Mouse (Mus musculus): ENCODE results near the gene Tmem150c. TPM values are rescaled to one million over a fixed set of nuclear protein-coding genes. Genes with fewer than 3 reads are reported as not detected.

Gene Tmem150c
- not detected in 2 replicates for total RNA-seq (2017)

GRCm38 (mm10) chr5:100159638-100159973 is at the start of gene Tmem150c:
Tmem150c (minus strand) TSS chr5:100159808.
- no peak for ATAC-seq (ENCODE audit: extremely low read depth, insufficient number of reproducible peaks, low FRiP score, poor library complexity, severe bottlenecking)

GRCm38 (mm10) chr5:100209093-100209492 is 49.5 kb upstream of the Tmem150c start:
- no peak for ATAC-seq (ENCODE audit: extremely low read depth, insufficient number of reproducible peaks, low FRiP score, poor library complexity, severe bottlenecking)

GRCm38 (mm10) chr5:100206675-100207074 is 47.1 kb upstream of the Tmem150c start:
- no peak for ATAC-seq (ENCODE audit: extremely low read depth, insufficient number of reproducible peaks, low FRiP score, poor library complexity, severe bottlenecking)

- no peak for ATAC-seq (ENCODE audit: extremely low read depth, insufficient number of reproducible peaks, low FRiP score, poor library complexity, severe bottlenecking)
Measured at GRCm38 (mm10) chr5:100205519-100206189, 46.0 kb upstream of the Tmem150c start.

GRCm38 (mm10) chr5:100200805-100201204 is 41.2 kb upstream of the Tmem150c start:
- ATAC-seq (ENCODE audit: extremely low read depth, insufficient number of reproducible peaks, low FRiP score, poor library complexity, severe bottlenecking): peak; percentile 33; the same call in 1 of the 2 replicates

- no peak for ATAC-seq (ENCODE audit: extremely low read depth, insufficient number of reproducible peaks, low FRiP score, poor library complexity, severe bottlenecking)
Measured at GRCm38 (mm10) chr5:100200296-100200695, 40.7 kb upstream of the Tmem150c start.

- ATAC-seq (ENCODE audit: extremely low read depth, insufficient number of reproducible peaks, low FRiP score, poor library complexity, severe bottlenecking): no peak
Measured at GRCm38 (mm10) chr5:100199092-100199853, 39.7 kb upstream of the Tmem150c start.

GRCm38 (mm10) chr5:100197476-100197875 is 37.9 kb upstream of the Tmem150c start:
- ATAC-seq (ENCODE audit: extremely low read depth, insufficient number of reproducible peaks, low FRiP score, poor library complexity, severe bottlenecking): no peak

GRCm38 (mm10) chr5:100196854-100197431 is 37.3 kb upstream of the Tmem150c start:
- ATAC-seq (ENCODE audit: extremely low read depth, insufficient number of reproducible peaks, low FRiP score, poor library complexity, severe bottlenecking): no peak

- no peak for ATAC-seq (ENCODE audit: extremely low read depth, insufficient number of reproducible peaks, low FRiP score, poor library complexity, severe bottlenecking)
Measured at GRCm38 (mm10) chr5:100196397-100196796, 36.8 kb upstream of the Tmem150c start.

GRCm38 (mm10) chr5:100191438-100192190 is 32.0 kb upstream of the Tmem150c start:
- ATAC-seq (ENCODE audit: extremely low read depth, insufficient number of reproducible peaks, low FRiP score, poor library complexity, severe bottlenecking): no peak

- no peak for ATAC-seq (ENCODE audit: extremely low read depth, insufficient number of reproducible peaks, low FRiP score, poor library complexity, severe bottlenecking)
Measured at GRCm38 (mm10) chr5:100187035-100187901, 27.7 kb upstream of the Tmem150c start.

- no peak for ATAC-seq (ENCODE audit: extremely low read depth, insufficient number of reproducible peaks, low FRiP score, poor library complexity, severe bottlenecking)
Measured at GRCm38 (mm10) chr5:100186618-100187017, 27.0 kb upstream of the Tmem150c start.

GRCm38 (mm10) chr5:100185895-100186294 is 26.3 kb upstream of the Tmem150c start:
- ATAC-seq (ENCODE audit: extremely low read depth, insufficient number of reproducible peaks, low FRiP score, poor library complexity, severe bottlenecking): no peak

GRCm38 (mm10) chr5:100181011-100181410 is 21.4 kb upstream of the Tmem150c start:
- no peak for ATAC-seq (ENCODE audit: extremely low read depth, insufficient number of reproducible peaks, low FRiP score, poor library complexity, severe bottlenecking)

- no peak for ATAC-seq (ENCODE audit: extremely low read depth, insufficient number of reproducible peaks, low FRiP score, poor library complexity, severe bottlenecking)
Measured at GRCm38 (mm10) chr5:100178781-100179165, 19.2 kb upstream of the Tmem150c start.

- ATAC-seq (ENCODE audit: extremely low read depth, insufficient number of reproducible peaks, low FRiP score, poor library complexity, severe bottlenecking): no peak
Measured at GRCm38 (mm10) chr5:100178122-100178780, 18.6 kb upstream of the Tmem150c start.

GRCm38 (mm10) chr5:100177547-100177946 is 17.9 kb upstream of the Tmem150c start:
- no peak for ATAC-seq (ENCODE audit: extremely low read depth, insufficient number of reproducible peaks, low FRiP score, poor library complexity, severe bottlenecking)
